Mouse (Mus musculus) stomach, postnatal 0 days (tissue): ENCODE measurements at regions not wholly inside any gene's neighbourhood (a gene's known extent, or its start where the extent isn't known, plus 50 kb on each side); places are given as distances from the start of the nearest gene placed in this dataset.

Experiments used
- ATAC-seq: fragments of 200-750 bp; cut with Nextera tagmentation; 2 replicates; pipeline ENCODE4 v1.8.0; 2017; ENCODE audit not compliant: low FRiP score, low TSS enrichment
- DNase-seq: peaks from one replicate; pipeline ENCODE4 v3.0.0-alpha.2; 2016; ENCODE audit warnings: low spot score
- H3K27ac ChIP-seq: fragments of 300-500 bp; sonication (generic); replicated peaks from 2 replicates; pipeline ENCODE4 v1.5.1; 2014; ENCODE audit warnings: mild to moderate bottlenecking, control low read depth
- H3K27me3 ChIP-seq: fragments of 300-500 bp; sonication (generic); 2 replicates; pipeline ENCODE4 v1.6.1; 2014; ENCODE audit warnings: low read length; ENCODE audit not compliant: control insufficient read depth, insufficient read depth
- H3K36me3 ChIP-seq: fragments of 300-500 bp; sonication (generic); 2 replicates; pipeline ENCODE4 v1.6.1; 2014; ENCODE audit warnings: low read length, mixed read lengths; ENCODE audit not compliant: control insufficient read depth, insufficient read depth
- H3K4me1 ChIP-seq: fragments of 300-500 bp; sonication (generic); replicated peaks from 2 replicates; pipeline ENCODE4 v1.6.1; 2014; ENCODE audit warnings: antibody characterized with exemption; ENCODE audit not compliant: control insufficient read depth, insufficient read depth
- H3K4me2 ChIP-seq: fragments of 300-500 bp; sonication (generic); replicated peaks from 2 replicates; pipeline ENCODE4 v1.6.1; 2014; ENCODE audit warnings: low read depth, mild to moderate bottlenecking, control low read depth, moderate library complexity
- H3K4me3 ChIP-seq: fragments of 300-500 bp; sonication (generic); 2 replicates; pipeline ENCODE4 v1.5.1; 2014; ENCODE audit warnings: low read depth, low read length, control low read depth
- H3K9ac ChIP-seq: fragments of 300-500 bp; sonication (generic); 2 replicates; pipeline ENCODE4 v1.6.1; 2014; ENCODE audit warnings: mild to moderate bottlenecking, low read length, control low read depth, mixed read lengths
- H3K9me3 ChIP-seq: fragments of 300-500 bp; sonication (generic); 2 replicates; pipeline ENCODE4 v1.6.1; 2016; ENCODE audit warnings: low read length; ENCODE audit not compliant: control insufficient read depth
- CTCF ChIP-seq: IDR thresholded peaks from 2 replicates; pipeline ENCODE4 v1.5.1; 2016; ENCODE audit warnings: antibody characterized with exemption, low read depth, mild to moderate bottlenecking, moderate library complexity
- EP300 ChIP-seq: optimal IDR thresholded peaks from 2 replicates; pipeline ENCODE3; 2016; ENCODE audit warnings: antibody characterized with exemption
- WGBS: fragments of 180-500 bp; shearing (Covaris S2); extraction: QIAGEN DNeasy Blood & Tissue Kit; methylation state at CpG from one replicate; pipeline ENCODE4 v1.1.7; 2014; 5-methylcytosine and 5-hydroxymethylcytosine counted together

GRCm38 (mm10) chr15:39998063-39998462 lies 136.1 kb upstream of the 9330182O14Rik start:
- no peaks in the 10 kb centered on the region for H3K27me3 ChIP-seq
- H3K36me3 ChIP-seq, result no peaks in the 10 kb centered on the region
- TF ChIP-seq EP300 (no peak), CTCF (no peak)
- no peak overlapping the region for H3K9ac ChIP-seq
- no peaks in the 10 kb centered on the region for H3K9me3 ChIP-seq
- H3K4me2 ChIP-seq, result no peak overlapping the region
- 39% methylated on average over 5 of the region's 5 CpGs for WGBS
- H3K4me3 ChIP-seq, result no peak overlapping the region
- ATAC-seq (no peak), DNase-seq (no peak)
- H3K4me1 ChIP-seq, result no peaks in the 10 kb centered on the region
- H3K27ac ChIP-seq, result no peak overlapping the region

- no peak for ATAC-seq
Measured at GRCm38 (mm10) chr15:40000022-40000421, 134.1 kb upstream of the 9330182O14Rik start.

GRCm38 (mm10) chr15:40005096-40005495 lies 129.1 kb upstream of the 9330182O14Rik start:
- Histone ChIP-seq H3K4me1 (no peaks in the 10 kb centered on the region), H3K4me3 (no peak overlapping the region), H3K27me3 (no peaks in the 10 kb centered on the region), H3K27ac (no peak overlapping the region), H3K36me3 (no peaks in the 10 kb centered on the region), H3K4me2 (no peak overlapping the region), H3K9me3 (no peaks in the 10 kb centered on the region), H3K9ac (no peak overlapping the region)
- WGBS, result 79% methylated on average over 16 of the region's 16 CpGs
- DNase-seq, result no peak
- ATAC-seq, result no peak
- TF ChIP-seq EP300 (no peak), CTCF (no peak)

More at GRCm38 (mm10) chr15:40000022-40000421, 134.1 kb upstream of the 9330182O14Rik start:
- Histone ChIP-seq H3K27ac (no peak overlapping the region), H3K27me3 (no peaks in the 10 kb centered on the region), H3K4me1 (no peaks in the 10 kb centered on the region), H3K4me2 (no peak overlapping the region), H3K4me3 (no peak overlapping the region), H3K9ac (no peak overlapping the region), H3K36me3 (no peaks in the 10 kb centered on the region), H3K9me3 (no peaks in the 10 kb centered on the region)
- no peak for TF ChIP-seq EP300
- TF ChIP-seq CTCF, result no peak
- 41% methylated on average over 5 of the region's 5 CpGs for WGBS
- DNase-seq, result no peak

- no peak overlapping the region for H3K4me3 ChIP-seq
- DNase-seq (no peak), ATAC-seq (no peak)
- WGBS, result 7% methylated on average over 5 of the region's 5 CpGs
- no peak overlapping the region for H3K27ac ChIP-seq
- no peaks in the 10 kb centered on the region for H3K9me3 ChIP-seq
- H3K4me1 ChIP-seq, result no peaks in the 10 kb centered on the region
- no peak overlapping the region for H3K9ac ChIP-seq
- no peak overlapping the region for H3K4me2 ChIP-seq
- TF ChIP-seq CTCF, result no peak
- TF ChIP-seq EP300, result no peak
- H3K36me3 ChIP-seq, result no peaks in the 10 kb centered on the region
- H3K27me3 ChIP-seq, result no peaks in the 10 kb centered on the region
Measured at GRCm38 (mm10) chr15:40007844-40008243, 126.3 kb upstream of the 9330182O14Rik start.

- H3K4me2 ChIP-seq, result no peak overlapping the region
- no peaks in the 10 kb centered on the region for H3K9me3 ChIP-seq
- ATAC-seq, result no peak
- H3K36me3 ChIP-seq, result no peaks in the 10 kb centered on the region
- H3K27ac ChIP-seq, result no peak overlapping the region
- H3K9ac ChIP-seq, result no peak overlapping the region
- WGBS, result 89% methylated on average over 3 of the region's 3 CpGs
- TF ChIP-seq CTCF (no peak), EP300 (no peak)
- DNase-seq, result no peak
- no peaks in the 10 kb centered on the region for H3K27me3 ChIP-seq
- H3K4me1 ChIP-seq, result no peaks in the 10 kb centered on the region
- H3K4me3 ChIP-seq, result no peak overlapping the region
Measured at GRCm38 (mm10) chr15:40013833-40014232, 120.3 kb upstream of the 9330182O14Rik start.

- Histone ChIP-seq H3K4me2 (no peak overlapping the region), H3K27ac (no peak overlapping the region), H3K36me3 (no peaks in the 10 kb centered on the region), H3K9ac (no peak overlapping the region), H3K9me3 (no peaks in the 10 kb centered on the region), H3K4me1 (no peaks in the 10 kb centered on the region), H3K27me3 (no peaks in the 10 kb centered on the region), H3K4me3 (no peak overlapping the region)
- 80% methylated on average over 2 of the region's 2 CpGs for WGBS
- no peak for TF ChIP-seq EP300
- TF ChIP-seq CTCF, result no peak
- ATAC-seq, result no peak
- no peak for DNase-seq
Measured at GRCm38 (mm10) chr15:40017019-40017418, 117.1 kb upstream of the 9330182O14Rik start.
